Mouse (Mus musculus): Measurements from ENCODE around the gene Cacna1d.

Cacna1d gene

GRCm38 (mm10) chr14:30459891-30460523 is 31.2 kb downstream of the Cacna1d start:
- DNase-seq (ENCODE audit: low spot score in 2 of 2) = peak; percentile 44 to 86

DNA sequence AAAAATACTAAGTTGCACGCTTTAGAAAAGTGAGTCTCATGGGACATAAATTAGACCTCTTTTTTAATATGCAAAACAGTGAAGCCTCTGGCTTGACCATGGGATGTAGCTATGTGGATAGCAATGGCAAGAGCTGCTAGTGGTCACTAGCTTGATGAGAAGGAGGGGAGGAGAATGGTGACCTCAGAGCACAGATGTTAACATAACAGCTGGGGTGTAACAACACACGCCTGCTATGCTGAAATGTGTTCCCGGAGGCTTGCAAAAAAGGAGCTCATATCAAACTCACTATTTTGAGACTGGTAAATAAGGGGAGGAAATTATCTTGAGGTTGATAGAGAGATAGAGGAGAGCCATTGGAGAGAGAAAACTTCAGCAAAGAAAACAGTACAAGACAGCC is 32.4 kb downstream of the Cacna1d start:
- no peak for DNase-seq (ENCODE audit: low spot score in 2 of 2)

DNA sequence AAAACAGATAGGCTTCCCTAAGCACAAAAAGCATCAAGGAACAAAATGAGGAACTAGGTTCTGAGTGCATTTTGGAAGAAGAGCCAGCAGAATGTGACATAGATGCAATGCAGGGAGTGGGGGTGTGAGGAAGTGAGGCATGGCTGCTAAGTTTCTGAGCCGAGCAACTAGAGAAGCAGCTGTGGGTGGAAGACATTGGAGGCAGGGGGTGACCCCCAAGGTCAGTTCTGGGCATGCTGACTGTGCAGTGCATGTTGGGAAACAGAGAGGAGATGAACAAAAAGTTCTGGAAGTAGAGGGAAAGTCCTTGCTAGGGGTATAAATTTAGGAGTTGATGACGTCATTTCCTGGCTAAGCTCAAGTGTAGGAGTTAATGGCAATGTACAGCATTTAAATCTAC is 33.4 kb downstream of the Cacna1d start:
- peak; percentile 42 to 47 for DNase-seq (ENCODE audit: low spot score in 2 of 2)

- DNase-seq (ENCODE audit: low spot score in 2 of 2) = peak in 1 of 2 experiments; percentile 45
Measured at GRCm38 (mm10) chr14:30457436-30457835, 33.8 kb downstream of the Cacna1d start.

- DNase-seq (ENCODE audit: low spot score in 2 of 2) = no peak
Measured at GRCm38 (mm10) chr14:30455801-30456595, 35.3 kb downstream of the Cacna1d start.

- DNase-seq (ENCODE audit: low spot score in 2 of 2) = no peak
Measured at GRCm38 (mm10) chr14:30439915-30440314, 51.3 kb downstream of the Cacna1d start.

GRCm38 (mm10) chr14:30435316-30435715 is 55.9 kb downstream of the Cacna1d start:
- DNase-seq (ENCODE audit: low spot score in 2 of 2) = peak in 1 of 2 experiments; percentile 8

GRCm38 (mm10) chr14:30430446-30430845 is 60.8 kb downstream of the Cacna1d start:
- DNase-seq (ENCODE audit: low spot score in 2 of 2) = no peak

- no peak for DNase-seq (ENCODE audit: low spot score in 2 of 2)
Measured at GRCm38 (mm10) chr14:30430026-30430425, 61.2 kb downstream of the Cacna1d start.

DNA sequence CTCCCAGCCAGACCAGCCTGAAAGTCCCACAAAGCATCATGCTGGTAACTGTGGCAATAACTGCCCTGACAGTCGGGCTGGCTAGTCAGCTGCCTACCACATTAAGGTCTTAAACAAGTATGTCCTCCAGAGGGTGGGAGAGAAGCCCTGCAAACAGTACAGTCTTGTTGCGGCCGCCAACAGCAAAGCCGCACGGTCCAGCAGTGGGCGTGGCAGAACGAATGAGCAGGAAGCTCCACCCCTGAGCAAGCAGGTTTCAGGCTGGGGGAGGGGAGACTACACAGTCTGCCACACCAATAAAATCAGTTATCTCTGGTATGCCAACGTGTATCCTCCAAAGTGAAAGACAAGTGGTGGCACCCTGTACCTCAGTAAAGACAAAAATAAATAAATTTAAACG is 61.6 kb downstream of the Cacna1d start:
- DNase-seq (ENCODE audit: low spot score in 2 of 2) = no peak

- no peak for DNase-seq (ENCODE audit: low spot score in 2 of 2)
Measured at GRCm38 (mm10) chr14:30428757-30429156, 62.5 kb downstream of the Cacna1d start.

- DNase-seq (ENCODE audit: low spot score in 2 of 2) = no peak
Measured at GRCm38 (mm10) chr14:30425876-30426275, 65.4 kb downstream of the Cacna1d start.

GRCm38 (mm10) chr14:30425175-30425574 is 66.1 kb downstream of the Cacna1d start:
- no peak for DNase-seq (ENCODE audit: low spot score in 2 of 2)

DNA sequence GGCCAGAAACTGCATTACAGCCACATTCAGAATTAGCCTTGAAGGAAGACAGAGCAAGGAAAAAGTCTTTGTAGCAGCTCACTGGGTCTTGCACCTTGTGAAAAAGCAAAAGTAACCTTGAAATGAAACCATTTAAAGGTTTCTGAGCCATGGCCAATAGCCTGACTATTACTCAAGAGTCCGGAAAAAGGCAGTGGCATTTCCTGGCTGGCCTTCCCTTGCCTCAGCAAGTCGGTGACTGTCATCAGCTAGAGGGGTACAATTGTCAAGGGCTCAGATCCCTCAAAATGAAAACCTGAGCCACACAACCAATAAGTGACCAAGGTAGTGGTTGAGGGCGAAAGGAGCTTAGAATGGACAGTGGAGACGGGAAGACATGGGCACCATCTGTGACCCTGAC is 66.6 kb downstream of the Cacna1d start:
- DNase-seq (ENCODE audit: low spot score in 2 of 2) = no peak

DNA sequence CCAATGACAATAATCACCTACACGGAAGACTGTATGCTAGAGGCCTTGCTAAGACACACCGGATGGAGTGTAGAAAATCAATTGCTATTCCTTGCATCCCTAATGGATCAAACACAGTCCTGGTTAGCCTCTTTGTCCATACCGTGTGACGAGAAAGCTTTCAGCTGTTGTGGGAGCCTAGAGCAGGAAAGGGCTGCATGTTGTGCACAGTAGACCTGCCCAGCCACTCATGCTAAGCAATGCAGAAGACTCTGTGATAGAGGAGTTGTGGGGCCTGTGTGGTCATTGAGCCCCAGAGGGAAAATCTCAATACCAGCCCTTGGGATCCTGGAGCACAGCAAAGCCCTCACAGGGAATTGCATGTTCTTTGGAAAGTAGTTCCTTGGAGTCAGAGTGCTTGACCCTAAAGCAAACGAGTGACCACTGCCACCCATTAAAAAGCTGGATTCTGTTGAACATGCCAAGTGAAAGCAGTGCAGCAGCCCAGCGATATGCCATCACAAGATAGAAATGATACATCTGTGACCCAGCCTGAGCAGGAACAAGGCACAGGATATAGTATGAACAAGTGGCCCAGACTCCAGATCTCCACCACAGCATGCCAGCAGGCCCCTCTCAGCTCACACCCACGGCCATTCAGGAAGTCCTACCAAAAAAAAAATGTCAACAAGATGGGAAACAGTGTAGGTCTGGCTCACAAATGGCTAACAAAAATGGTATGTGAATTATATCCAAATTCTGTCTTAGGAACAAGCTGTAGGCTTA is 68.7 kb downstream of the Cacna1d start:
- DNase-seq (ENCODE audit: low spot score in 2 of 2) = no peak

- DNase-seq (ENCODE audit: low spot score in 2 of 2) = no peak
Measured at GRCm38 (mm10) chr14:30419458-30419857, 71.8 kb downstream of the Cacna1d start.

DNA sequence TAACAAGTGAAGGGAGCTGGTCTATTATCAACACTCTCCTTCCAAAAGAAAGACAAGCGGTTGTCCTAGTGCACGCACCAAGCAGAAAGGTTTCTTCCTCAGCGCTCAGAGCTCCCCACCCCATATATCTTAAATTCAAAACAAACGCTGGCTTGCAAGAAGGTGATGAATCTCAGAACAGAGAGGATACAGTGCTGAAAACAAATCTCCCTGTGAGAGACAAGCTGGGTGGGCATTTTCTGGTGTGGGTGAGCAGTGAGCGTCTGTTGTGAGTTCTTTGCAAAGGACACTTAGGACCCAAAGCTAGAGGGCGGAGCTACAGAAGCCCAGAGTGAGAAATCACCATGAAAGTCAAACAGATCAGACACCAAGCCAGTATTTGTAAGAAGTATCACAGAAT is 72.2 kb downstream of the Cacna1d start:
- DNase-seq (ENCODE audit: low spot score in 2 of 2) = no peak

DNA sequence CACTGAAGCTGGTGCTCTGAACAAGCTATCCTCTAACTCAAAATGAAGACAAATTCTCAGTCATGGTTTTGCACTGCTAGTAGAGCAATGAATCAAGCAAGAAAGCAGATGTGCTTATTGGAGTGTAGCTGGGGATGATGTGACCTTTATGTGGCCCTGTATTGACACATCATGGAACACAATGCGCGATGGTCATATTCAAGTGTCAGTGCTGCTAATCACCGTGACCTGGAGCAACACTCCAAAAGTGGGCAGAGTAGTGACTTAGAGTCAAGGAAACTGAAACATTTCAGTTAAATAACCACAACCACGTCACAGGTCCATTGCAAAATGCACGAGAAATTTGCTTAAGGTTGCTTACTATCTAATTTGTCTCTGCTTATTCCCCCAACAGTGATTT is 75.4 kb downstream of the Cacna1d start:
- DNase-seq (ENCODE audit: low spot score in 2 of 2) = no peak

DNA sequence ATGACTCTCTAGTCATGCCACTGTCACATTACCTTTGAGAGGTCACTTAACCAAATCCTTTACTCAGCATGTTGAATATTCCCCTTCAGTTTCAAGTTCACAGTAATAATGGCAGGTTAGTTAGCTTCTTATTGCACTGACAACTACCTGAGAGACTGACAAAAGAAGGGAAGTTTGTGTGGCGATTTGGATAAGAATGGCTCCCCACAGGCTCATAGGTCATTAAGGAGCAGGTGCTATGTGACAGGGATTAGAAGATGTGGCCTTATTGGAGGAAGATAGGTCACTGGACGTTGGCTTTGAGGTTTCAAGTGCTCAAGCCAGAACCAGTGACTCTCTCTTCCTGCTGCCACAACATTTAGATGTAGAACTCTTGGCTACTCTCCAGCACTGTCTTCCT is 77.1 kb downstream of the Cacna1d start:
- no peak for DNase-seq (ENCODE audit: low spot score in 2 of 2)

- no peak for DNase-seq (ENCODE audit: low spot score in 2 of 2)
Measured at GRCm38 (mm10) chr14:30409331-30409730, 81.9 kb downstream of the Cacna1d start.

DNA sequence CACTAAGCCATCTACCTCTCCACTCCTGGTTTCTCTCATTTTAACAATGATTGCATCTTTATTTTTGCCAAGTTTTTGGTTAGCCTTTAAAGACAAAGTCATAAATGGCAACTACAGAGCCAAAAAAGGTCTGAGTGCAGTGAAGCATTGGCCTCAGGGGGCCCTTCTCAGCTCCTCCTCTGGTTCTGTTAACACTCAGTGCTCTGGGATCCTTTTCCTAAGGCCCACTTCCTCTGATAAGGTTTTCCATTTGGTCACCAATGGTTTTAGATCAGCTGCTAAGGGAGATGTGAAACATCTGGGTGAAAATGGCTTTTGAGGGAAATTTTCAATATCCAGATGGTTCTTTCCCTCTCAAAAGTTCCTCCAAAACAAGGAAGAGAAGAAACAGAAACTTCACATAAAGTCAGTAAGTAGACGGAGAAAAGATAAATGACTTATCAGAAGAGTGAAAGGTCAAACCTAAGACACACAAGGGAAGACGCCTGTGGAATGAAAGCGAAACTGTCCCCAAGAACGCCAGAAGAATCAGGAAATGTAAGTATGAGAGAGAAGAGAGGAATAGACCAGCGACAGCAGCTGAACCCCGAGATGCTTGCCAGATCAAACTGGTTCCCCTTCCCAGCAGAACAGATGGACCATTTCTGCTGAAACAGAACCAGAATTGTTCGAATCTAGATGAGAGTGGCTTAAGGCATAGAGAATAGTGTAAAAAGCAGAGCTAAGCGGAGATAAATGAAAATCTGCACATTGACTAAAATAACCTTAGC is 85.6 kb downstream of the Cacna1d start:
- no peak for DNase-seq (ENCODE audit: low spot score in 2 of 2)

DNA sequence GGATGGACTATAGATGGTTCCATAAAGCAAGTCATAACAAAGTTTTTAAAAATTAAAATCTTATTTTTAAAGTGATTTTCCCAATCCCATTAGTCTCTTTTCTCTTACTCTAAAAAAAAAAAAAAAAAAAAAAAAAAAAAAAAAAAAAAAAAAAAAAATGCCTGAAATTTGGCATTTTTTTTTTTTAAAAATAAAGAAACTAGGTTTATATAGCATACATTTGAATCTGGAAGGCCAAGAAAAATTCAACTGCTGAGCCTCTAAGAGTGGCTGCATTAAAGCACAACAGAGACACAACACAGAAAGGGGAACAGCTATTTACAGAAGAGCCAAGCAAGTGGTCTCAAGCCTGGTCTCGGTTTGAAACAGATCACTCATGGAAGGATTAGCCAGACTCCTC is 112.9 kb downstream of the Cacna1d start:
- DNase-seq (ENCODE audit: low spot score in 2 of 2) = no peak

All from left cerebral cortex, adult 9 months (tissue).